Mouse (Mus musculus) kidney, embryonic 14.5 days (tissue): Measurements from ENCODE around the gene Man1c1. TPM values are rescaled to one million over a fixed set of nuclear protein-coding genes. Genes with fewer than 3 reads are reported as not detected.

Experiments used
- ATAC-seq: fragments of 200-750 bp; cut with Nextera tagmentation; 2 replicates; pipeline ENCODE4 v1.8.0; 2017; ENCODE audit warnings: moderate number of reproducible peaks, mild to moderate bottlenecking, moderate TSS enrichment, moderate library complexity; ENCODE audit not compliant: low FRiP score, low TSS enrichment
- H3K27ac ChIP-seq: fragments of 300-500 bp; sonication (generic); 2 replicates; pipeline ENCODE4 v1.5.1; 2014; ENCODE audit warnings: low read depth, mild to moderate bottlenecking, low read length, moderate library complexity, mixed read lengths
- H3K27me3 ChIP-seq: fragments of 300-500 bp; sonication (generic); 2 replicates; pipeline ENCODE4 v1.6.1; 2014; ENCODE audit warnings: mild to moderate bottlenecking, low read length; ENCODE audit not compliant: control insufficient read depth, insufficient read depth
- H3K36me3 ChIP-seq: fragments of 300-500 bp; sonication (generic); 2 replicates; pipeline ENCODE4 v1.6.1; 2014; ENCODE audit warnings: low read length, mixed read lengths; ENCODE audit not compliant: control insufficient read depth, insufficient read depth
- H3K4me1 ChIP-seq: fragments of 300-500 bp; sonication (generic); 2 replicates; pipeline ENCODE4 v1.6.1; 2014; ENCODE audit warnings: low read length, mixed read lengths; ENCODE audit not compliant: control insufficient read depth, insufficient read depth
- H3K4me2 ChIP-seq: fragments of 300-500 bp; sonication (generic); replicated peaks from 2 replicates; pipeline ENCODE4 v1.6.1; 2014; ENCODE audit warnings: low read depth, mild to moderate bottlenecking, low read length
- H3K4me3 ChIP-seq: fragments of 300-500 bp; sonication (generic); 2 replicates; pipeline ENCODE4 v1.5.1; 2014; ENCODE audit warnings: mild to moderate bottlenecking, low read length
- H3K9ac ChIP-seq: fragments of 300-500 bp; sonication (generic); 2 replicates; pipeline ENCODE4 v1.6.1; 2014; ENCODE audit warnings: low read depth, mild to moderate bottlenecking, low read length, moderate library complexity
- H3K9me3 ChIP-seq: fragments of 300-500 bp; sonication (generic); 2 replicates; pipeline ENCODE4 v1.6.1; 2016; ENCODE audit warnings: low read length; ENCODE audit not compliant: control insufficient read depth
- WGBS: fragments of 180-500 bp; shearing (Covaris S2); extraction: QIAGEN DNeasy Blood & Tissue Kit; methylation state at CpG from one replicate; pipeline ENCODE4 v1.1.7; 2014; 5-methylcytosine and 5-hydroxymethylcytosine counted together
- polyA plus RNA-seq: library from polyadenylated mRNA; unstranded; fragments of >200 nt; fragmentation: Nextera tagmentation; extraction: Ambion mirVana; gene quantifications from 2 replicates; pipeline ENCODE4 v1.2.1, GENCODE M21; 2014

Gene Man1c1
- polyA plus RNA-seq, 1 experiment from 2014 or later, result 5.3 TPM

DNA sequence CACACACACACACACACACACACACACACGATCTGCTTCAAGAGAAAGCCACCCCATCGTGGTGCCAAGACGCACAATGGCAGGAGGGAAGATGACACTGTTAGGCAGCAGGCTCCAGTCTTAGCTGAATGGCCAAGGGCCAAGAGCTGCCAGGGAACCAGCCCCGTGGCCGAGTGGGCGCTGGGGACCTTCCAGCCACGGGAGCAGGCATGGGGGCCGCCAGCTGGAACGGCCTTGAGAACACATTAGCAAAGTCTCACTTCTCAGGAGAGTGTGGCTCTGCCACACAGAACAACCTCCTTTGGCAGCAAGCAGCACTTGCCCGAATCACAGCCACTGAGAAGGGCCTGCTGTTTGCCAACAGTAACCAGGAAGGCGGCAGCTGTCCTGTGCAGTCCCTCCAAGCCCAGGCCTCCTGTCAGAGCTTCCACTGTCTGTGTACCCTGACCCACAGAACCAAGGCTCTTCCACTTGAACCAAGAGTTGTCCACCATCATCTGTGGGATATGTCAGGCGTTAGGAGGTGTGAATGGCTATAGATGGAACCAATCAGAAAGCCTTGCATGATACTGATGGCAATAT lies 30.1 kb downstream of the Man1c1 start:
- Histone ChIP-seq H3K9me3 (no peaks in the 10 kb centered on the region), H3K9ac (no peak overlapping the region), H3K27me3 (no peaks in the 10 kb centered on the region), H3K4me2 (no peak overlapping the region), H3K4me1 (peaks cover 14% of the 10 kb centered on the region; the same call in 1 of the 2 replicates), H3K27ac (no peak overlapping the region), H3K36me3 (no peaks in the 10 kb centered on the region), H3K4me3 (no peak overlapping the region)
- WGBS, result 81% methylated on average over 12 of the region's 12 CpGs
- no peak for ATAC-seq

DNA sequence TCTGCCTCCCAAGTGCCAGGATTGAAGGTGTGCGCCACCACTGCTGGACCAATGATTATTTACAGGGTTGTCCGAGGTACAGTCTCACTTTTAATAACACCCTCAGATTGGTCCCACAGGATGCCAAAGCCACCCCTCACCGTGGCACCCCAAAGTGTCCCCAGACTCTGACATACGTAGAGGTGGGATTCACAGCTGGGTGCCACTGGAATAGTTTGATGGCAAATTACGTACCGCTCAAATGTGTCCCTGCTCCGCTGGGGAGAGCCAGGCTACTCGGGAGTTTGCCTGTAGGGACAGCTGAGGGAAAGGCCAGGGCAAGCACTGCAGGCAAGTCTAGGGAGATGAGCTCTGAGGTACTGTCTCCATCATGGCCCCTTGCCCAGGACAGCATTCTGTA lies 30.9 kb downstream of the Man1c1 start:
- no peak for ATAC-seq
- no peak overlapping the region for H3K4me2 ChIP-seq
- H3K9ac ChIP-seq, result no peak overlapping the region
- H3K9me3 ChIP-seq, result no peaks in the 10 kb centered on the region
- H3K27me3 ChIP-seq, result no peaks in the 10 kb centered on the region
- H3K4me1 ChIP-seq, result peaks cover 14% of the 10 kb centered on the region; the same call in 1 of the 2 replicates
- H3K4me3 ChIP-seq, result no peak overlapping the region
- H3K36me3 ChIP-seq, result no peaks in the 10 kb centered on the region
- WGBS, result 87% methylated on average over 8 of the region's 8 CpGs
- H3K27ac ChIP-seq, result no peak overlapping the region

GRCm38 (mm10) chr4:134672326-134672725 lies 31.8 kb downstream of the Man1c1 start:
- Histone ChIP-seq H3K9ac (no peak overlapping the region), H3K27ac (no peak overlapping the region), H3K4me1 (peaks cover 14% of the 10 kb centered on the region; the same call in 1 of the 2 replicates), H3K4me2 (no peak overlapping the region), H3K36me3 (no peaks in the 10 kb centered on the region), H3K4me3 (no peak overlapping the region), H3K27me3 (no peaks in the 10 kb centered on the region), H3K9me3 (no peaks in the 10 kb centered on the region)
- no peak for ATAC-seq
- WGBS, result 86% methylated on average over 8 of the region's 8 CpGs

GRCm38 (mm10) chr4:134671660-134672173 lies 32.4 kb downstream of the Man1c1 start:
- H3K4me3 ChIP-seq, result no peak overlapping the region
- H3K4me2 ChIP-seq, result no peak overlapping the region
- H3K4me1 ChIP-seq, result peaks cover 10% of the 10 kb centered on the region; the same call in 1 of the 2 replicates
- H3K27me3 ChIP-seq, result no peaks in the 10 kb centered on the region
- H3K9me3 ChIP-seq, result no peaks in the 10 kb centered on the region
- WGBS, result 87% methylated on average over 16 of the region's 16 CpGs
- no peak for ATAC-seq
- no peak overlapping the region for H3K27ac ChIP-seq
- H3K36me3 ChIP-seq, result no peaks in the 10 kb centered on the region
- no peak overlapping the region for H3K9ac ChIP-seq

- no peak for ATAC-seq
- H3K9me3 ChIP-seq, result no peaks in the 10 kb centered on the region
- no peaks in the 10 kb centered on the region for H3K27me3 ChIP-seq
- H3K4me1 ChIP-seq, result peaks cover 11% of the 10 kb centered on the region; the same call in 1 of the 2 replicates
- H3K4me3 ChIP-seq, result no peak overlapping the region
- H3K36me3 ChIP-seq, result no peaks in the 10 kb centered on the region
- 51% methylated on average over 17 of the region's 17 CpGs for WGBS
- no peak overlapping the region for H3K4me2 ChIP-seq
- no peak overlapping the region for H3K27ac ChIP-seq
- no peak overlapping the region for H3K9ac ChIP-seq
These were observed 34.2 kb downstream of the Man1c1 start for GRCm38 (mm10) chr4:134669742-134670354.

DNA sequence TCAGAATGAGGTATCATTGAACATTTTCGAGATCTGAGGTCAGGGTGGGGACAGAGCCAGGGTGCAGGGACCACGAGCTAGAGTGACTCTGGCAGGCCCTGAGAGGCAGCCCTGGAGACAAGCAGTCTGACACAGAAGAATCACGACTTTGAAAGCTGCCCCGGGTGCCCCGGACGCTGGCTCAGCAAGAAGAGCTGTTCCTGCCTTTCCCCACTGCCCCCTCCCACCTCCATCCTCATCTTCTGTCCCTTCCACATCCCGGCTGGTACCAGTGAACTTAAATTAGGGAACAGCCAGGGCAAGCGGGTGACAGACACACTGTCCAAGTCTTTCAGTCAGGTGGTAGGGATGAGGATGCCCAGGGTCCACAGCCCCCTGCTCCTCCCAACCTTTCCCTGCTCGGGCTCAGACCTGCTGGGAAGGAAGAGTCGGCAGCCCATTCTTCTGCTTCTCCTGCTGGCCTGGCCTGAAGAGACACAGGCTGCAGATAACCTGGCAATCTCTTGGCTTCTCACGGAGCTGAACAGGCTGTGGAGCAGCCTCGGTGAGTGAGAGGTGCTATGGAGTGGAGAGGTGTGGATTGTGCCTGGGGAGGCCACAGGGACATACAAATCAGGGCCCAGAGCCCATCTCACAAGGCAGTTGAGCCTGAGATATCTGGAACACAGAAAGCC lies 35.6 kb downstream of the Man1c1 start:
- no peaks in the 10 kb centered on the region for H3K27me3 ChIP-seq
- ATAC-seq, result no peak
- no peak overlapping the region for H3K4me2 ChIP-seq
- H3K9me3 ChIP-seq, result no peaks in the 10 kb centered on the region
- H3K4me3 ChIP-seq, result no peak overlapping the region
- no peak overlapping the region for H3K9ac ChIP-seq
- H3K36me3 ChIP-seq, result no peaks in the 10 kb centered on the region
- no peak overlapping the region for H3K27ac ChIP-seq
- H3K4me1 ChIP-seq, result peaks cover 17% of the 10 kb centered on the region; the same call in 1 of the 2 replicates
- 35% methylated on average over 12 of the region's 12 CpGs for WGBS

DNA sequence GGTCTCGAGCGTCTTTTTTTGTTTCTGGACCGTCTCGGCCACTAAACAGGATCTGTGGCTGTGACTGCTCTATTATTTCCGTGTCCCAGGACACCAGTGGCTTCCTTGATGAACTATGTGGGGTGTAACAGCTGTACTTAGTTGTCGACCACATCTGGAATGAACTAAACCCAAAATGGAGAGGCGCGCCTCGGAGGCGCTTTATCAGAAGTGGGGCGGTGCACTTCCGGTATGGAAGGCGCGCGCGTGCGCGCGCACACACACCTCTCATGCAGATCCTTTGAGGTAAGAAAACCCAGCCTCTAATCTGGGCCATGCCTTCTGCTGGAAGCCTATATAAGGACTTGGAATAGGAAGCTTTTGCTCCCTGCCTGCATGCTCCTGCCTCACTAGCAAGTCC lies 37.7 kb downstream of the Man1c1 start:
- 96% methylated on average over 19 of the region's 19 CpGs for WGBS

GRCm38 (mm10) chr4:134663052-134663451 lies 41.0 kb downstream of the Man1c1 start:
- no peak overlapping the region for H3K4me3 ChIP-seq
- no peaks in the 10 kb centered on the region for H3K9me3 ChIP-seq
- H3K9ac ChIP-seq, result no peak overlapping the region
- 52% methylated on average over 10 of the region's 10 CpGs for WGBS
- H3K4me1 ChIP-seq, result peaks cover 23% of the 10 kb centered on the region
- ATAC-seq, result no peak
- H3K27me3 ChIP-seq, result no peaks in the 10 kb centered on the region
- H3K4me2 ChIP-seq, result no peak overlapping the region
- H3K36me3 ChIP-seq, result no peaks in the 10 kb centered on the region
- H3K27ac ChIP-seq, result no peak overlapping the region

More for the DNA sequence above, 37.7 kb downstream of the Man1c1 start:
- H3K4me2 ChIP-seq, result no peak overlapping the region
- H3K9ac ChIP-seq, result no peak overlapping the region
- H3K27me3 ChIP-seq, result no peaks in the 10 kb centered on the region
- H3K4me1 ChIP-seq, result peaks cover 10% of the 10 kb centered on the region
- no peaks in the 10 kb centered on the region for H3K36me3 ChIP-seq
- H3K4me3 ChIP-seq, result no peak overlapping the region
- ATAC-seq, result no peak
- H3K27ac ChIP-seq, result no peak overlapping the region
- no peaks in the 10 kb centered on the region for H3K9me3 ChIP-seq
